Mouse (Mus musculus) neural tube, embryonic 14.5 days (tissue): Measurements from ENCODE around the gene Arhgap5. TPM values are rescaled to one million over a fixed set of nuclear protein-coding genes. Genes with fewer than 3 reads are reported as not detected.

Experiments
- ATAC-seq: fragments of 200-750 bp; cut with Nextera tagmentation; 2 replicates; pipeline ENCODE4 v1.8.0; 2017; ENCODE audit warnings: low read depth, mild to moderate bottlenecking, moderate TSS enrichment, moderate library complexity
- H3K27ac ChIP-seq: fragments of 300-500 bp; sonication (generic); 2 replicates; pipeline ENCODE4 v1.5.1; 2014; ENCODE audit warnings: low read depth, mild to moderate bottlenecking, control low read depth, low read length, moderate library complexity, mixed read lengths
- H3K27me3 ChIP-seq: fragments of 300-500 bp; sonication (generic); 2 replicates; pipeline ENCODE4 v1.6.1; 2014; ENCODE audit warnings: low read length; ENCODE audit not compliant: control insufficient read depth, insufficient read depth
- H3K36me3 ChIP-seq: fragments of 300-500 bp; sonication (generic); 2 replicates; pipeline ENCODE4 v1.6.1; 2014; ENCODE audit warnings: low read length, mixed read lengths; ENCODE audit not compliant: control insufficient read depth, insufficient read depth
- H3K4me1 ChIP-seq: fragments of 300-500 bp; sonication (generic); 2 replicates; pipeline ENCODE4 v1.6.1; 2014; ENCODE audit warnings: low read length; ENCODE audit not compliant: control insufficient read depth, insufficient read depth
- H3K4me2 ChIP-seq: fragments of 300-500 bp; sonication (generic); 2 replicates; pipeline ENCODE4 v1.6.1; 2014; ENCODE audit warnings: mild to moderate bottlenecking, low read depth, low read length, control low read depth
- H3K4me3 ChIP-seq: fragments of 300-500 bp; sonication (generic); 2 replicates; pipeline ENCODE4 v1.5.1; 2014; ENCODE audit warnings: low read depth, low read length, control low read depth, mixed read lengths
- H3K9ac ChIP-seq: fragments of 300-500 bp; sonication (generic); replicated peaks from 2 replicates; pipeline ENCODE4 v1.6.1; 2014; ENCODE audit warnings: low read depth, mild to moderate bottlenecking, control low read depth, low read length, mixed read lengths
- H3K9me3 ChIP-seq: fragments of 300-500 bp; sonication (generic); 2 replicates; pipeline ENCODE4 v1.6.1; 2016; ENCODE audit warnings: low read length; ENCODE audit not compliant: control insufficient read depth
- WGBS: fragments of 180-500 bp; shearing (Covaris S2); extraction: QIAGEN DNeasy Blood & Tissue Kit; methylation state at CpG from one replicate; pipeline ENCODE4 v1.1.7; 2014; 5-methylcytosine and 5-hydroxymethylcytosine counted together
- polyA plus RNA-seq: library from polyadenylated mRNA; unstranded; fragments of >200 nt; fragmentation: Nextera tagmentation; extraction: Ambion mirVana; gene quantifications from 2 replicates; pipeline ENCODE4 v1.2.1, GENCODE M21; 2014

Arhgap5 gene
- polyA plus RNA-seq, 1 experiment from 2014 or later = 39.0 TPM

DNA sequence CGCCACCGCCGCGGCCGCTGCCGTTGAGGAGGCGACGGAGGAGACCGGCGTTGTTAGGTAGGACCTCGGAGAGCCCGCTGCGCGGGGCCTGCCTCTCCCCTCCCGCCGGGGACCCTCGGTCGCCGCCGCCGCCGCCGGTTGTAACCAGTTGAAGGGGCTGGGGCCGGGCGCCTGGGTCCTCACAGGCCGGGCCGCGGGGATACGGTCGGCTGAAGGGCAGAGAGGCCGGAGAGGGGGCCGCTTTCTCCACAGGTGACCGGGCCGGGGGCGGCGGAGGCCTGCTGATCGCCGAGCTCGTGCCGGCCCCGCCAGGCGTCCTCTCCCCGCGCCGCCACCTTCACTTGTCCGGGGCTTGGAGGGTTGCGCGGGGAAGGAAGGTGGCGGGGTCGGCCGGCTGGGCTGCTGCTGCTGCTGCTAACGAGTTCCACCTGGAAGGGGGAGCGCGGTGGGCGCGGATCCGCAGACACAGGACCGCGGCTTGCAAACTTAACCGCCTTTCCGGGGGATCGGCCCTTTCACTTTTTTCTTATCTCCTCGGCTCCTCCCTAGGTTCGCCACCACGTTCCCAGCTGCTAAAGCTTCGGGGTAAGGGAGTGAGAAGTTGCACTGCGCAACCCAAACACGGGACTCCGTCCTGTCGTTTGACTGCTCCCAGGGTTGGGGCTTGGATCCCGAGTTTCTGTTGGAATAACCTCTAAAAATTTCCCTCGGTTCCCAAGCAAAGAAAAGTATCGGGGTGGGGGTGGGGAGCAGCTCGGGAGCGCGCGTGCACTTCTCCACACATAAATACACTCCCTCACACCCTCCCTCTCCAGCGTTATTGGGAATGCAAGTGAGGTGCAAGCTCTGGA, 784 bp downstream of the Arhgap5 start:
- Histone ChIP-seq H3K4me2 (peak overlapping the region; percentile 78), H3K9ac (peak overlapping the region; percentile 95), H3K4me3 (peak overlapping the region; percentile 93), H3K27me3 (no peaks in the 10 kb centered on the region; the same call in 1 of the 2 replicates), H3K36me3 (no peaks in the 10 kb centered on the region), H3K9me3 (no peaks in the 10 kb centered on the region), H3K27ac (peak overlapping the region; percentile 99), H3K4me1 (peaks cover 4% of the 10 kb centered on the region; the same call in 1 of the 2 replicates)
- WGBS = under 1% methylated on average over 50 of the region's 78 CpGs
- peak; percentile 26 for ATAC-seq

DNA sequence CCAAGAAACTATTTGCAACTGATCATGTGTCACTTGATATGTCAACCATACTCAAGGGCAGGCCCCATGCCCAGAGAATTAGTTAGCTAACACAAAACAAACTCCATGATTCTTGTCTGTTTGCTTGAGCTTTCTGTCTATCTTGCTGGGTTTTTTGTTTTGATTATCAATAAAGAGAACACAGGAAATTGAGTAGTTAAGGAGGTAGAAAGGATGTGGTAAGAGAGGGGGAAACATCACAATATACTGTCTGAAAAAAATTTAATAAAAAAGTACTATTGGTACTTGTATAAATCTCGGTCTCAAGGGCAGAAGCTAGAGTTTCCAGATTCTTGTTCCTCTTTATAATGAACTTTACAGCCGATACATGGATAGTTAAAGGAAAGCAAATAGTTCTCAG, 20.9 kb downstream of the Arhgap5 start:
- no peaks in the 10 kb centered on the region for H3K27me3 ChIP-seq
- no peak for ATAC-seq
- no peaks in the 10 kb centered on the region for H3K9me3 ChIP-seq
- no peaks in the 10 kb centered on the region for H3K4me1 ChIP-seq
- no peak overlapping the region for H3K4me2 ChIP-seq
- no peak overlapping the region for H3K27ac ChIP-seq
- 97% methylated on average over 2 of the region's 2 CpGs for WGBS
- H3K4me3 ChIP-seq = no peak overlapping the region
- no peak overlapping the region for H3K9ac ChIP-seq
- no peaks in the 10 kb centered on the region for H3K36me3 ChIP-seq

DNA sequence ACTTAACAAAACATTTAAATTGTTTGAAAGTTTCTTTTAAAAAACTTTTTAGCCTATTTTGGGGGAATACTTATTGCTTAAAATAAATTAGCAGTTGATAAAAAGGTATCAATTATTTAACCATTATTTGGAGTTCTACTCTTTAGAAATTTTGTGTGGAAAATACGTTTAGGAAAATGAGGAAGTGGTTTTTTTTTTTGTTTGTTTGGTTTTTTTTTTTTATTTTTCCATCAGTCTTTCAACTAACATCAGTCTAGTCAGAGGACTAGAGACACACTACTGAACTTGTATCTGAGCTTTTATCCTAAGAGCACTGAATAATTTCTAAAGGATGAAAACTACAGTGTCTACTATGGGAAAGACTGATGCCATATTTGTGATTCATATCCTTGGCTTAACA, 21.7 kb downstream of the Arhgap5 start:
- no peak overlapping the region for H3K4me2 ChIP-seq
- no peak overlapping the region for H3K9ac ChIP-seq
- no peaks in the 10 kb centered on the region for H3K27me3 ChIP-seq
- H3K4me1 ChIP-seq = no peaks in the 10 kb centered on the region
- no peak overlapping the region for H3K27ac ChIP-seq
- no peak overlapping the region for H3K4me3 ChIP-seq
- no peaks in the 10 kb centered on the region for H3K36me3 ChIP-seq
- no peak for ATAC-seq
- WGBS = 85% methylated on average over 1 of the region's 1 CpGs
- H3K9me3 ChIP-seq = no peaks in the 10 kb centered on the region

DNA sequence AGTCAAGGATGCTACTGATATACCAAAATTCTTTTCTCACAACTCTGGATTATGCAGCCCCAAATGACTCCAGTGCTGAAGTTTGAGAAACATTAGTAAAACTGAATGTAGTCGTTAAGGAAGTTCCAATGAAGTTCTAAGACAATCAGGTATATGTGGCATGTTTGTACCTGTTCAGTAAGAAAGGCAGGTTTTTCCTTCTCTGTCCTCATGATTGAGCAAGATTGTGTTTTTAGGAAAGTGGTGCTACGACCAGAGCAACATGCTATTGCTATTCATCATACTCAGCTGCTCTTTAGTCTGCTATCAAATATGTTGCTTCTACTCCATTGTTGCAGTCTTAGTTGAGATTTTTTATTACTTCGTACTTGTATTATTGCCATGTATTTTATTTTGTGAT, 26.0 kb downstream of the Arhgap5 start:
- Histone ChIP-seq H3K36me3 (no peaks in the 10 kb centered on the region), H3K27me3 (no peaks in the 10 kb centered on the region), H3K4me2 (no peak overlapping the region), H3K4me3 (no peak overlapping the region), H3K9ac (no peak overlapping the region), H3K9me3 (no peaks in the 10 kb centered on the region), H3K27ac (no peak overlapping the region), H3K4me1 (no peaks in the 10 kb centered on the region)
- 93% methylated on average over 3 of the region's 3 CpGs for WGBS
- no peak for ATAC-seq

DNA sequence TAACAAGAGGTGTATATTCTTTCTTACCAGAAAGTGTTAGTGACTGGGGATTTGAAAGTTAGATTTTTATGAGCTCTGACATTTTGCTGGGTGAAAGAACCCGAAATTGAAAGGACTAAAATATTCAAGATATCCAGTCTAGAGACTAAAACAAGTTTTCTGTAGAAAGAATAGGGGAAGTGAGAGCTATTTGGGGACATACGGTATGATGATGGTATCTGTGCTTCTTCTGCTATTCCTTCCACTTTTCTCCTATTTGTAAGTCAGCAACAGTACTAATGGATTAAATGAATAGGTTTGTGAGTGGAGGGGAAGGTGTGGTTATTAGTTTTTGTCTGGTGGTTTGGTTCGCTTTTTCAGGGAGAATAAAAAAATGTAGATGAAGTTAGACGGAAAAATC, 37.5 kb downstream of the Arhgap5 start:
- Histone ChIP-seq H3K27ac (no peak overlapping the region), H3K9me3 (no peaks in the 10 kb centered on the region), H3K36me3 (no peaks in the 10 kb centered on the region), H3K27me3 (no peaks in the 10 kb centered on the region), H3K4me3 (no peak overlapping the region), H3K9ac (no peak overlapping the region), H3K4me2 (no peak overlapping the region), H3K4me1 (no peaks in the 10 kb centered on the region)
- no peak for ATAC-seq
- 88% methylated on average over 4 of the region's 4 CpGs for WGBS

DNA sequence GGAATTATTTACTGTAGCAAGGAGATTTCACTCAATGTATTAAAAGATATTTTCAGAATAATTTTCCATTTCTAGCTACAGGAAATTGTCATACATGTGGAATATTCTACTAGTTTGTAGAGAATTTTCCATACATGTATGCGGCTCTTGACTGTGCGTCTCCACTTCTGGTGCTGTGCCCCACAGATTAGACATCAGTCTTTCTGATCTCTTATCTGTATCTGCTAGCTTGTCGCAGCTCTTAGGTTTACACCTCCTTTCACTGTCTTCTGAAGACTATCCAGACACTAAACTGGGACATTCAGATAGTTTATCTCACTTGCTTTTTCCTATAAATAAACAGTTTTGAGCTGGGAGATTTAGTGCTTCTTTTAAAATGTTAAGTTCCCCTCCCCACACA, 40.8 kb downstream of the Arhgap5 start:
- 94% methylated on average over 3 of the region's 3 CpGs for WGBS
- Histone ChIP-seq H3K9me3 (no peaks in the 10 kb centered on the region), H3K27ac (no peak overlapping the region), H3K36me3 (no peaks in the 10 kb centered on the region), H3K4me2 (no peak overlapping the region), H3K27me3 (no peaks in the 10 kb centered on the region), H3K4me1 (no peaks in the 10 kb centered on the region), H3K9ac (no peak overlapping the region), H3K4me3 (no peak overlapping the region)
- ATAC-seq = no peak

DNA sequence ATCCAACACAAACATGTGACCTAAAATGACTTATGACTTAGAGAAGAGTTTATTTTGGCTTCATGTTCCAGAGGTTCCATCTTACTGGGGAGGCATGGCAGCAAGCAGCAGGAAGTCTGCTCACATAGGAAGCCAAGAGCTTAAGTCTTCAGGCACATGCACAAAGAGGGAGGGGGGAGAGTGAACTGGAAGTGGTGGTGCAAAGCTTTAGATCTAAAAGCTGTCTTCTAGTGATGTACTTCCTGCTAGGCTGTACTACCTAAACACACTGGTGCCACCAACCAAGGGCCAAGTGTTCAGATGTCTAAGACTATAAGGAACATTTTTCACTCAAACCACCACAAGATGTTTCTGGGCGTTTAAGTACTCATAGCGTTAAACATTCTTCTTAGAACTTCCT, 48.3 kb downstream of the Arhgap5 start:
- no peaks in the 10 kb centered on the region for H3K9me3 ChIP-seq
- no peak overlapping the region for H3K9ac ChIP-seq
- H3K4me3 ChIP-seq = no peak overlapping the region
- no peaks in the 10 kb centered on the region for H3K27me3 ChIP-seq
- H3K4me1 ChIP-seq = no peaks in the 10 kb centered on the region
- ATAC-seq = no peak
- H3K36me3 ChIP-seq = no peaks in the 10 kb centered on the region
- no peak overlapping the region for H3K4me2 ChIP-seq
- WGBS = 98% methylated on average over 2 of the region's 2 CpGs
- H3K27ac ChIP-seq = no peak overlapping the region

DNA sequence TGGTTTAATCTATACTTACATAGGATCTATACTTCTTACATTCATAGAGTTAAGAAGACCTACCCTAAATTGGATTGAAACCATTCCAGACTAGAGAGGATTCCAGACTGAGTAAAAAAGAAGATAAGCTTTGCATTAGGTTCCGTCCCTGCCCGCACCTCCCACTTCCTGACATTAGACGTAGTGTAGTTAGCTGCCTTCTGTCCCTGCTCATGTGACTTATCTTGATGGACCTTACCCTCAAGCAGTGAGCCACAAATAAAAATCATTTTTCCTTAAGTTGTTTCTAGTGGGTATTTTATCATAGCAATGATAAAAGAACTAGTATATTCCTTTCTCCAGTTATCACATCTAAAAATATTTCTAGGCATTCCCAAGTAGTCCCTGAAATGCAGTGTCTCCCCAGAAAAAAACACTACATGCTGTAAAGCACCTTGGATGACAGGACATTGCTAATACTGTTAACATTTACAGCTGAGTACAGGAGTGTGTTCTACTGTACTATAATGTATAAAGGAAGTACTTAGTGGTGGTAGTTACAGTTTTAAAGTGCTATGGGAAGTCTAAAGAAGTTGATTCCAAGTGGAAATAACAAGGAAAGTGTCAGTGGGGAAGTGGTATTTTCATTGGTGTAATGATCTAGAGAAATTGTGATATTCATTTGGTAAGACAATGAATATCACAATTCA, 51.6 kb downstream of the Arhgap5 start:
- no peak for ATAC-seq
- Histone ChIP-seq H3K27me3 (no peaks in the 10 kb centered on the region), H3K4me2 (no peak overlapping the region), H3K9me3 (no peaks in the 10 kb centered on the region), H3K4me1 (no peaks in the 10 kb centered on the region), H3K9ac (no peak overlapping the region), H3K36me3 (no peaks in the 10 kb centered on the region), H3K27ac (no peak overlapping the region), H3K4me3 (no peak overlapping the region)
- WGBS = 88% methylated on average over 3 of the region's 3 CpGs

DNA sequence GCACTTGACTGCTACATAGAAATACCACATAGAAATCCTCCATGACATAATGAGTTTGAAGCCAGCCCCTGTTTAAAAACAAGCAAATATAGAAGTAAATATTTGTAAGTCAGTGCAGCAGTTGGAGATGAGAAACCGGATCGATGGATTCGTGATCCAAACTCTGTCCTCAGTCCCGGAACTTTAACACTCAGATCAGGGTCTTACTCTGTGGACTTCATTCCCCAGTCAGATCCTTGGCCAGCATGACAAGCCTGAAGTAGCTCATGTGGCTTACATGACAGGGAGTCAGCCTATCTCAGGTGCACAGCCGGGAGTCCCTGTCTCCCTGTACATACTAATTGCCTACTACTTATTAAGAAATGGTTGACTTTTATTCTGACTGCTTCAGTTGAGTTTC, 61.9 kb downstream of the Arhgap5 start:
- Histone ChIP-seq H3K36me3 (peaks cover 3% of the 10 kb centered on the region), H3K9me3 (no peaks in the 10 kb centered on the region), H3K4me1 (no peaks in the 10 kb centered on the region), H3K27me3 (no peaks in the 10 kb centered on the region), H3K4me2 (no peak overlapping the region), H3K9ac (no peak overlapping the region), H3K27ac (no peak overlapping the region), H3K4me3 (no peak overlapping the region)
- WGBS = 94% methylated on average over 5 of the region's 5 CpGs
- ATAC-seq = no peak
